Mouse (Mus musculus) lung, postnatal 0 days (tissue): ENCODE measurements around the gene Serpinb7.

Source experiments
- CTCF ChIP-seq: IDR thresholded peaks from 2 replicates; pipeline ENCODE4 v1.5.1; 2016; ENCODE audit warnings: antibody characterized with exemption, mild to moderate bottlenecking
- EP300 ChIP-seq: IDR thresholded peaks from 2 replicates; pipeline ENCODE4 v1.6.1; 2016; ENCODE audit warnings: antibody characterized with exemption, mild to moderate bottlenecking, control low read depth

- no peak for TF ChIP-seq CTCF
- TF ChIP-seq EP300: no peak
Measured at GRCm38 (mm10) chr1:107360898-107361297, 38.6 kb upstream of the Serpinb7 start, which contains the start of gene Serpinb11.
